18 mouse cellular contexts compared by ENCODE assay signal in the genomic region with DNA sequence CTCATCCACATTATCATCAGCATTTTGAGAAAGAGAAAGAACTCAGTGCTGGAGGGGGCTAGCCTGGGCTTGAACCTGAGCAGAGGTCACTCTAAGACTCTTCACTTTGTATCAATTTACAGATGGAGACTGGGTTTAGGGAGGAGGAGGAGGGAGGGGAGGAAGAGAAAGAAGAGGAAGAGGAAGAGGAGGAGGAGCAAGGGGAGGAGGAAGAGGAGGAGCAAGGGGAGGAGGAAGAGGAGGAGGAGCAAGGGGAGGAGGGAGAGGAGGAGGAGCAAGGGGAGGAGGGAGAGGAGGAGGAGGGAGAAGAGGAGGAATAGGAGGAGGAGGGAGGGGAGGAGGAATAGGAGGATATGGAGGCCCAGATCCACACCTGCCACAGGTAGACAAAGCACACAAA. TPM values are rescaled to one million over a fixed set of nuclear protein-coding genes. Genes with fewer than 3 reads are reported as not detected.
"Had no signal": no experiment of that assay in that cellular context is flagged by ENCODE, and none has a peak within 500 bp of the region (broad histone marks: within the 10 kb centered on the region; RNA-seq: fewer than 3 reads in every experiment).

No protein-coding gene starts in this region.

- H3K9ac ChIP-seq: liver, embryonic 13.5 days; midbrain, embryonic 13.5 days had no signal

- H3K27me3 ChIP-seq: liver, embryonic 13.5 days had no signal

- H3K4me3 ChIP-seq: left cerebral cortex, adult 2 months; liver, embryonic 13.5 days; megakaryocyte, embryonic 14.5 days; midbrain, embryonic 10.5 days; midbrain, embryonic 13.5 days had no signal

- H3K4me2 ChIP-seq: liver, embryonic 13.5 days; midbrain, embryonic 13.5 days had no signal

- H3K27ac ChIP-seq: liver, embryonic 13.5 days; midbrain, embryonic 13.5 days had no signal

- H3K36me3 ChIP-seq: liver, embryonic 13.5 days; midbrain, embryonic 10.5 days; midbrain, embryonic 13.5 days had no signal

- H3K9me3 ChIP-seq: liver, embryonic 13.5 days; megakaryocyte, embryonic 14.5 days; midbrain, embryonic 10.5 days; midbrain, embryonic 13.5 days had no signal

- ATAC-seq: lung, postnatal 0 days; midbrain, embryonic 16.5 days had no signal

- H3K4me1 ChIP-seq: liver, embryonic 13.5 days had no signal

- DNase-seq: kidney, adult 9 months; kidney, postnatal 14 days; kidney, postnatal 4 days; layer of hippocampus, adult 9-11 months; layer of hippocampus, postnatal 36 days; liver, embryonic 13.5 days; lung, adult 2 months; lung, postnatal 36 days; thymus, adult 2 months; thymus, postnatal 14 days; thymus, postnatal 4 days had no signal

RNA-seq across cellular contexts. Expression of a gene that starts 18.0 kb away (rescaled TPM):
- total RNA-seq: monocyte, adult 5-6 weeks had no signal
